Mouse (Mus musculus) forebrain, postnatal 0 days (tissue): ENCODE data around the gene Fbf1. TPM values are rescaled to one million over a fixed set of nuclear protein-coding genes. Genes with fewer than 3 reads are reported as not detected.

Source experiments
- ATAC-seq: fragments of 200-750 bp; cut with Nextera tagmentation; 2 replicates; pipeline ENCODE4 v1.8.0; 2017; ENCODE audit warnings: mild to moderate bottlenecking, moderate library complexity
- DNase-seq: peaks from one replicate; pipeline ENCODE4 v3.0.0-alpha.2; 2015
- H3K27ac ChIP-seq: fragments of 300-500 bp; sonication (generic); 2 replicates; pipeline ENCODE4 v1.5.1; 2014; ENCODE audit warnings: low read depth, mild to moderate bottlenecking, antibody characterized with exemption, low read length, moderate library complexity, mixed read lengths
- H3K27me3 ChIP-seq: fragments of 300-500 bp; sonication (generic); 2 replicates; pipeline ENCODE4 v1.6.1; 2014; ENCODE audit warnings: mild to moderate bottlenecking, low read length, mixed read lengths; ENCODE audit not compliant: insufficient read depth
- H3K36me3 ChIP-seq: fragments of 300-500 bp; sonication (generic); 2 replicates; pipeline ENCODE4 v1.6.1; 2014; ENCODE audit warnings: mild to moderate bottlenecking, moderate library complexity; ENCODE audit not compliant: insufficient read depth
- H3K4me1 ChIP-seq: fragments of 300-500 bp; sonication (generic); 2 replicates; pipeline ENCODE4 v1.6.1; 2014; ENCODE audit warnings: antibody characterized with exemption; ENCODE audit not compliant: insufficient read depth
- H3K4me2 ChIP-seq: fragments of 300-500 bp; sonication (generic); 2 replicates; pipeline ENCODE4 v1.6.1; 2014; ENCODE audit warnings: low read depth, mild to moderate bottlenecking, moderate library complexity
- H3K4me3 ChIP-seq: fragments of 300-500 bp; sonication (generic); 2 replicates; pipeline ENCODE4 v1.5.1; 2014; ENCODE audit warnings: low read depth, low read length, mixed read lengths
- H3K9ac ChIP-seq: fragments of 300-500 bp; sonication (generic); 2 replicates; pipeline ENCODE4 v1.6.1; 2014; ENCODE audit warnings: mild to moderate bottlenecking
- H3K9me3 ChIP-seq: fragments of 300-500 bp; sonication (generic); 2 replicates; pipeline ENCODE4 v1.6.1; 2016; ENCODE audit warnings: low read length
- CTCF ChIP-seq: sonication (generic); IDR thresholded peaks from 2 replicates; pipeline ENCODE4 v1.5.1; 2016; ENCODE audit warnings: antibody characterized with exemption, control low read depth, low read depth
- WGBS: fragments of 180-500 bp; shearing (Covaris S2); extraction: QIAGEN DNeasy Blood & Tissue Kit; methylation state at CpG from one replicate; pipeline ENCODE4 v1.1.7; 2014; 5-methylcytosine and 5-hydroxymethylcytosine counted together
- polyA plus RNA-seq: library from polyadenylated mRNA; unstranded; fragments of >200 nt; fragmentation: Nextera tagmentation; extraction: Ambion mirVana; gene quantifications from 2 replicates; pipeline ENCODE4 v1.2.1, GENCODE M21; 2015
- total RNA-seq: library from RNA; depleted of rRNA; stranded (reverse); fragments of >200 nt; gene quantifications from 2 replicates; pipeline ENCODE4 v1.2.3, GENCODE M21; 2014

The Fbf1 gene
- total and polyA plus RNA-seq, 2 experiments from 2014 or later: 38.2 to 108 TPM

GRCm38 (mm10) chr11:116209257-116209656, 41.3 kb upstream of the Fbf1 start:
- no peak for TF ChIP-seq CTCF
- Histone ChIP-seq H3K27me3 (no peaks in the 10 kb centered on the region), H3K9me3 (no peaks in the 10 kb centered on the region), H3K4me3 (no peak overlapping the region), H3K9ac (no peak overlapping the region), H3K36me3 (peaks cover 26% of the 10 kb centered on the region), H3K4me2 (no peak overlapping the region), H3K4me1 (no peaks in the 10 kb centered on the region), H3K27ac (no peak overlapping the region)
- DNase-seq: no peak
- ATAC-seq: no peak
- WGBS: 78% methylated on average over 8 of the region's 8 CpGs

DNA sequence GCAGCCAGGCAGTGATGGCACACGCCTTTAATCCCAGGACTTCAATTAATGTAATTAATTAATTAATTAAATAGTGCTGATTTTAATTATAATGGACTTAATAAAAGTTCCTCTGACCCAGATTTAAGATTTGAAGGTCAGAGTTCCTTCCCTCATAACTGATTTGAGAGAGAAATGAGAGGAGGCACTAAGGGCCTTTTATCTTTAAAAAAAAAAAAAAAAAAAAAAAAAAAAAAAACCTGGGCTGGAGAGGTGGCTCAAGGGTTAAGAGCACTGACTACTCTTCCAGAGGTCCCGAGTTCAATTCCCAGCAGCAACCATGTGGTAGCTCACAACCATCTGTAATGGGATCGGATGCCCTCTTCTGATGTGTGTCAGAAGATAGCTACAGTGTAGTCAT, 40.7 kb upstream of the Fbf1 start:
- no peak overlapping the region for H3K9ac ChIP-seq
- H3K4me2 ChIP-seq: no peak overlapping the region
- H3K9me3 ChIP-seq: no peaks in the 10 kb centered on the region
- no peaks in the 10 kb centered on the region for H3K27me3 ChIP-seq
- WGBS: 88% methylated on average over 3 of the region's 3 CpGs
- H3K4me3 ChIP-seq: no peak overlapping the region
- TF ChIP-seq CTCF: no peak
- peaks cover 26% of the 10 kb centered on the region for H3K36me3 ChIP-seq
- DNase-seq (no peak), ATAC-seq (no peak)
- H3K4me1 ChIP-seq: no peaks in the 10 kb centered on the region
- H3K27ac ChIP-seq: no peak overlapping the region

GRCm38 (mm10) chr11:116206678-116207077, 38.7 kb upstream of the Fbf1 start:
- no peak overlapping the region for H3K27ac ChIP-seq
- DNase-seq: no peak
- no peak for ATAC-seq
- no peak overlapping the region for H3K9ac ChIP-seq
- no peaks in the 10 kb centered on the region for H3K27me3 ChIP-seq
- H3K4me3 ChIP-seq: no peak overlapping the region
- peaks cover 26% of the 10 kb centered on the region for H3K36me3 ChIP-seq
- no peaks in the 10 kb centered on the region for H3K4me1 ChIP-seq
- TF ChIP-seq CTCF: no peak
- H3K9me3 ChIP-seq: no peaks in the 10 kb centered on the region
- H3K4me2 ChIP-seq: no peak overlapping the region
- 85% methylated on average over 4 of the region's 4 CpGs for WGBS

GRCm38 (mm10) chr11:116203150-116203549, 35.2 kb upstream of the Fbf1 start:
- Histone ChIP-seq H3K36me3 (peaks cover 26% of the 10 kb centered on the region), H3K9me3 (no peaks in the 10 kb centered on the region), H3K4me3 (no peak overlapping the region), H3K27ac (no peak overlapping the region), H3K27me3 (no peaks in the 10 kb centered on the region), H3K9ac (no peak overlapping the region), H3K4me1 (no peaks in the 10 kb centered on the region), H3K4me2 (no peak overlapping the region)
- 98% methylated on average over 3 of the region's 3 CpGs for WGBS
- DNase-seq (no peak), ATAC-seq (no peak)
- TF ChIP-seq CTCF: no peak

DNA sequence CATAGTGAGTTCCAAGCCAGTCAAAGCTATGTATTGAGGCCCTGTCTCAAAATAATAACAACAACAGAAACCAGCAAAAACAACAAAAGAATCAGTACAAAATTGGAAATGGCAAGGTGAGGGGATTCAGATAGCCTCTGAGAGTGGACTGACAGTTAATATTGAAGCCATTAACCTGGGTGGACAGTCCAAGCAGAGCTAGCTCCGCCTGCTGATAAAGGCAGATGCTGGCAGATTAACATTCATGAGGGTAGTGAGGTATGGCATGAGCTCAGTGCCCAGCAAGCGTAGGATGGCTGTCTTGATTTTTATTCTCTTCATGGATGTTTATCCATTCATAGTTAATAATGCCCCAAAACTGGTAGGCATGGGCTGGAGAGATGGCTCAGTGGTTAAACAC, 33.2 kb upstream of the Fbf1 start:
- ATAC-seq (no peak), DNase-seq (no peak)
- H3K27me3 ChIP-seq: no peaks in the 10 kb centered on the region
- no peaks in the 10 kb centered on the region for H3K9me3 ChIP-seq
- no peak overlapping the region for H3K4me2 ChIP-seq
- peaks cover 12% of the 10 kb centered on the region for H3K36me3 ChIP-seq
- H3K27ac ChIP-seq: no peak overlapping the region
- no peak overlapping the region for H3K9ac ChIP-seq
- TF ChIP-seq CTCF: no peak
- H3K4me1 ChIP-seq: peaks cover 10% of the 10 kb centered on the region; the same call in 1 of the 2 replicates
- 98% methylated on average over 2 of the region's 2 CpGs for WGBS
- H3K4me3 ChIP-seq: no peak overlapping the region

DNA sequence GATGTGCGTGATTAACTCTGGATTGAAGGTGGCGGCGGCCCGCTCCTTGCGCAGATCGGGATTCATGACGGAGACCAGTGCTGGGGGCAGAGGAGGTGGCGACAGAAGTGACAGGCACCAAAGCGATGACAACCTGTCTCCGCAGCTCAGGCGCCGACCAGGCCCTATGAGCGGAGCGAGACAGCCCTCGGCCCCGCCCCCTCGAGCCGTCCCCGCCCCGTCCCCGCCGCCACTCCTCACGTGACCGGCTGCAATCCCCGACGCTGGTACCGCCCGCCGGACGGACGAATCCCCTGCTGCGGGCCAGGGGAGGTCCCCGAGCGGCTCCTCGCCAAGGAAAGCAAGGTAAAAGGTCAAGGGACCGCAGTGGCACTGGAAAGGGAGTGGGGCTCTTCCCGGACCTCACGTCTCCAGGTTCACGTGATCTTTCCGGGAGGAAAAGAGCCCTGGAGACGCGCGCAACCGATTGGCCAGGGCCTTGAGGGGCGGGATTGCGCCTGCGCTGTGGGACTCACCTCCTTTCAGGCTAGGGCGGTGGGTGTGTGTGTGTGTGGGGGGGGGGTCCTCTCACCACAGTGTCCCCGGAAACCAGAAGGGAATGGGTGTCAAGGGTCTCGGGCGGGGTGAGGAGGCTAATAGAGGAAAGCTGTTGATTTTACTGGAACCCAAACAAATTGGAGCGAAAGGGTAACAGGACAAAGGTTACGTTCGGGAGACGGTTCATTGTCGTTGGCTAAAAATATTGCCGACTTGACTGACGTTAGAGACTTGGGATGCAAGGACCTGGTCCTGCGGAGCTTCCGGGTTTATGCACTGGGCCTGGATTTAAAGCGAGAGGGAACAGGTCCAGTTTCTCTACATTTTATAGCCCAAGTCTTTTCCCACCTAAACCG, 30.9 kb upstream of the Fbf1 start, which contains the start of the genes Ten1 and Acox1:
Ten1 (plus strand) TSS at position 217 of the 893 bp plus-strand sequence.
Acox1 (minus strand) TSS at position 407 of the 893 bp plus-strand sequence.
- Histone ChIP-seq H3K36me3 (peaks cover 6% of the 10 kb centered on the region), H3K9ac (peak within 1 kb of the TSS; percentile 84), H3K4me3 (peak within 1 kb of the TSS; percentile 83), H3K4me2 (peak within 1 kb of the TSS; percentile 55), H3K27ac (peak within 1 kb of the TSS; percentile 97), H3K27me3 (no peaks in the 10 kb centered on the region), H3K9me3 (no peaks in the 10 kb centered on the region), H3K4me1 (peaks cover 10% of the 10 kb centered on the region; the same call in 1 of the 2 replicates)
- peak; percentile 99 for DNase-seq
- TF ChIP-seq CTCF: no peak
- peak; percentile 98 for ATAC-seq
- 2% methylated on average over 56 of the region's 62 CpGs for WGBS

DNA sequence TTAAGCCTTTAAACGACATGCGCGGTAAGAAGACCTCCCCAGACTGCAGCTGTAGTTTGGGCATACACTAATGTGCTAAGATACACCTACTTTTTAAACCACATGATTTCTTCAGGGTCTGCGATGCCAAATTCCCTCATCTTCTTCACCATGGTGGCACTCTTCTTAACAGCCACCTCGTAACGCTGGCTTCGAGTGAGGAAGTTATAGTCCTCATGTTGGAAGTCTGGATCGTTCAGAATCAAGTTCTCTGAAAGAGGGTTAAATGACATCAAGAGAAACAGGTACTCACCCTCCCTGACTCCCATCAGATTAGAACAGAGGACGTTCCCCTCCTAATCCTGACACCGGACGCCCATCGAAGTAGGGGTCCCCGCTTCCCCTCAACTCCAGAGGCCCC, 30.2 kb upstream of the Fbf1 start:
- TF ChIP-seq CTCF: no peak
- 19% methylated on average over 13 of the region's 13 CpGs for WGBS
- Histone ChIP-seq H3K9me3 (no peaks in the 10 kb centered on the region), H3K4me2 (peak overlapping the region; percentile 55), H3K36me3 (peaks cover 6% of the 10 kb centered on the region), H3K4me1 (peaks cover 10% of the 10 kb centered on the region; the same call in 1 of the 2 replicates), H3K9ac (peak overlapping the region; percentile 84), H3K27me3 (no peaks in the 10 kb centered on the region), H3K4me3 (peak overlapping the region; percentile 83), H3K27ac (peak overlapping the region; percentile 97)
- DNase-seq: no peak
- ATAC-seq: no peak
